Mouse (Mus musculus): ENCODE results near the gene Dmrt2.

Gene Dmrt2

DNA sequence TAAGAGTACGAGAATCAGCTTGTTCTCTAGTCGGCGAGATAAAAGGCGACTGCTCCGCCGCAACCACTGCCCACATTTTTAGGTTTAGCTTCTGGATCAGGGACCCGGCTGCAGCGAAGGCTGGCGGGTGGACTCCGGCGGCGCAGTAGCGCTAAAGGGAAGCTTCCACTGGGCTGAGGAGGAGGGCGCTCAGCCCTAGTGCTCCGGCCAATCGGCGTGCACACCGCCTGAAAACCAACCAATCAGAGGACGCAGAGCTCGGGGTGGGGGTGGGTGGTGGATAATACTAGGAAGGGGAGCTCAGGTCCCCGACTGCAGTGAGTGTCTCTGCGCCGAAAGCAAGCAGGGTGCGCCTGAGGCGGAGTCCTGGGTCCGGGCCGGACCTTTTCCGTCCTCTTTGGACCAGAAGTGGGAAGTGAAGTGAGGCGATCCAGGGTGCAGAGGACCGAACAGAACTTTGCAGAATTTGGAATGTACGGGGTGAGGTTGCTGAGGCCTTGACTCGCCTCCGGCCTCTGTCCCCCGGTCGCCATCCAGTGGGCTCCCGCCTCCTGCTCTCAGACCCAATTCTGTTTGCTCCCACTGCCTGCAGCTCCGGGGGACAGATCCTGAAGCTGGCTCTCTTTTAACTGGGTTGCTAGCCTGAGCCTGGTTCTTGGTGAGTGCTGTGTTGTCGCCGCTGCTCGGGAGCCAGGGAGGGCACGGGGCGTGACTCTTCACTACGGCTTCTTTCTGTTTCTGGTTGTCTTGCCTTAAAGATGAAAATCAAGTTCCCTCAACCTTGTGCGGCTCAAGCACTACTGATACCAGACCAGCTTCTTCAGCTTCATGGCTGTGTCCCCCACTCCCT lies at the start of gene Dmrt2:
Gene Dmrt2, plus strand, starts transcription at position 311 of the 850 bp plus-strand sequence.
- DNase-seq: peak in 1 of 2 experiments; percentile 31

DNA sequence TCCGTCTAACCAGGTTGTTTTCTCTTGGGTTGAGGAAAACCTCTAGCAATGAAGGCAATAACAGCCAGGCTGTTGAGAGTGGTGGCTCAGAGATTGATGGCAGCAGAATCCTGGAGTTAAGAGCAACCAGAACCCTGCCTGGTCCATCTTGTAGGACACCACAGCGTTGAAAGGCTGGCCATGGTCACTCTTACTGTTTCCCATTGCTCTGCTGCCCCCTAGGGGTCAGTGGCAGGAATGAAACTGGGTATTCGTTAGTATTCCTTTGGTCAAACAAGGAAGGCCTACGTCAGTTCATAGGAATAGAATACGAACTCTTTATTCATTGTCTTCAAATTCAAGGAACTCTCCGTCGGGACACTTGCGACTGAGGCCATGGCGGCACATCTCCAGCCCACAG lies 43.7 kb upstream of the Dmrt2 start:
- peak; percentile 55 to 72 for DNase-seq

DNA sequence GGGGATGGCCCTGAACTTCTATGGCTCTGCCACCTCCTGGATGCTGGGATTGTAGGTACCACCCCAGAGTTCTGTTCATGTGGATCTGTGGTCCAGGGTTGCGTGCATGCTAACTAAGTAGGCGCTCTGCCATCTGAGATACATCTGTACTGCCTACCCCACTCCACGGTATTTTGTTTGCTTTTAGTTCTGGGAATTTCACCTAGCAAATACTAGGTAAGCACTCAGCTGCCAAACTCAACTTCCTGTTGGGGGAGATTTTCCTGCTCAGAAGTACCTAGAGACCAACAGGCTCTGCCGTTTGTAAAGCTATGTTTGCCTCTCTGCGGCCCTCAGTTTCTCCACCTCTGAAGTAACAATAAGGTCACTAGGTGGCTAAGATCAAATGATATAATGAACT lies 37.1 kb upstream of the Dmrt2 start:
- no peak for DNase-seq

DNA sequence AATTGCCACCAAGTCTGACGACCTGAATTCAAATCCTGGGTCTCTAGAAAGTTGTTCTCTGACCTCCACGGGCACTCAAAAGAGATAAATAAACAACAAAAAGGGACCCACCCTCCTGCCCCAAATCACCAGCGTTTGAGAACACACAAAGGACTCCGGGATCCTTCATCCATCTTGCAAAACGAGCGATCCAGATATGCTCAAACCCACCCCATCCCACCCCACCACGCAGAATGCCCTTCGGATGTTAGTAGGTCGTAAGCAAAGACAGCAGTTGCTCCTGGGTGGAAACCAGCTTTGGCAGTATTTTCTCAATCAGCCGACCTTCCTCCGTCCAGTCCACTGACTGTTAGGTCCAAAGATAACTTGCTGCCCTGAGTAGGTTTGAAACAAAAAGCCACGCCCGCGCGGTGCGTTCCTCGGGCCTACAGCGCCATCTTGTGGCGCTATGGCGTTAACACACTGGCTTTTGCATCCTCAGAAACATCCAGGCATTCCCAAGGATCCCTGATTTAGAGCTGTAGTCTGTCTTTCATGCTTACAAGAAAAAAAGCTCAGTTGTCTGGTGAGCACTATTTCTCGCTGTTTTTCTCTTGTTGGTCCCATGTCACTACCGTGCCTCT lies 36.5 kb upstream of the Dmrt2 start:
- peak; percentile 12 to 49 for DNase-seq

DNA sequence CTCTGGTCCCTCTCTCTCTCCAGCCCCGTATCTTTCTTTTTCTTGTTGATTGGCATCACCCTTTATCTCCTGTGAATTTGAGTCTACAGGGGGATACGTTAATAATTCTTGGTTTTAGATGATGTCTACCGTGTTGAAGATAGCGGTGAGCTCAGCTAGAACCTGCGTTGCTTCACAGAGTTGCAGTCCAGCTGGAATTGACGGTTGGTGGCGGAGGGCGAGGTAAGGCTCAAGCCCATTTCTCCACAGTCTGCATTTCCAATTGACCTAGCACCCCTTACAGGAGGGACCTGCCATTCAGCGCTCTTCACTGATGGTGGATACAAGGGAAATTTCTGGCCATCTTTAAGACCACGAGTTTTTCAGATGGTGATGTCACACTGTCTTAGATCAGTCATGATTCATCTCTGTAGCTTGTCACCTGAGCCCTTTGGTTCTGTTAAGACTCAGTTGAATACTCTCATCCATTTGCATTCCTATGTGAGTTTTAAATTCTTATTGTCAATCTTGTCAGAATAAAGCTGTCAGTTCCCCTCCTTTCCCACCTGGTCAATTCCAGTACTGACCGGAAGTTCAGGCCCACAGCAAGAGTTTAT lies 33.3 kb upstream of the Dmrt2 start:
- no peak for DNase-seq

DNA sequence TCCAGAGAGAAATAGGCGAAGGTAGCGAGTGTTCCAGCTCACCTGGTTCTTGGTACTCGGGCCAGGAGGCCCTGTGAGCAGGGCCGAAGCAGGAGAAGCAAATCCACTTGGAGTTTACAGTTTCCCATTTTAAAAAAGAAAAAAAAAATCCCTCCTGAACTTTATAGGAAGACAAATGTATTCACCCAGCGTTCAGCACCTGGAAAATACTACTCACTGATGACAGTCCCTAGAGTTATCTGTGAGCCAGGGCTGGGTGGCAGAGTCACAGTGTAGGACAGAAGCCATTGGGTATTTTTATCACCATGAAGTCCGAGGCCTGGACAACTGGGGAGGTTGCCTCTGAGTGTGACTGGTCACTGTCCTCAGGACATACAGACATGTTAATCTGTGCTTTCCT lies 30.4 kb upstream of the Dmrt2 start:
- DNase-seq: no peak

DNA sequence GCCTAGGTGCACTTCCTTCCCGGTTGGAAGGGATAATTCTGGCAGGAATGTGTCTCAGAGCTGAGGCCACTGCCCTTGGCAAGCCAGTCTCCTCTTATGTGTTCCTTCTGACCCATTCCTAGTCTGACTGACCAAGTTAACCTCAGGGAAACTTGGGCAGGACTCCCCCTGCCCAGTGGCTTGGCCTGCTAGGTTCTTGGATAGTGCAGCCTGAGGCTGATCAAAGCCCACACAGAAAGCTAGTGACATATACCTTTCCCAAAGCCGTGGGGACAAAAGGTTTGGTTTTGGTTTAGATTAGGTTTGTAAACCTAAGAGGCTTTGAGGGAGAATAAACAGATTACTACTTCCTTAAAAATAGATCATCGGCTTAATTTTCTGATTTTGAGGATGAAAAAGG lies 25.1 kb upstream of the Dmrt2 start:
- DNase-seq: no peak

DNA sequence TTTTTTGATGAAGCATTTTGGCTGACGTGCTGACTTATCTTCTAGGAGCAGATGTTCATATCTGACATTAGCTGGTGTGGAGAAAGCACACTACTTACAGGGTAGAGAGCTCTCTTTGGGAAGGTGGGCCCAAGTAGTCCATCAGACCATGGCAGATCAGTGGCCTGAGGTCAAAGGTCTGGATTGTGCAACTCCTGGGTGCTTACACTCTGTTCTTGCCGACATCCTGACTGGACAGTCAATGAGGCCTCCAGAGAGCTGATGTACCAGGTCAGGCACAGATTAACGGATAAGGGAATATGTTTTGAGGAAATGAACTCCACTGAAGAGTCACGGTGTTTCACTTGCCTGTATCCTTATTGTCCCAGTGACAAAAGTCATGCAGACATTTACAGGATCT lies 23.5 kb upstream of the Dmrt2 start:
- no peak for DNase-seq

DNA sequence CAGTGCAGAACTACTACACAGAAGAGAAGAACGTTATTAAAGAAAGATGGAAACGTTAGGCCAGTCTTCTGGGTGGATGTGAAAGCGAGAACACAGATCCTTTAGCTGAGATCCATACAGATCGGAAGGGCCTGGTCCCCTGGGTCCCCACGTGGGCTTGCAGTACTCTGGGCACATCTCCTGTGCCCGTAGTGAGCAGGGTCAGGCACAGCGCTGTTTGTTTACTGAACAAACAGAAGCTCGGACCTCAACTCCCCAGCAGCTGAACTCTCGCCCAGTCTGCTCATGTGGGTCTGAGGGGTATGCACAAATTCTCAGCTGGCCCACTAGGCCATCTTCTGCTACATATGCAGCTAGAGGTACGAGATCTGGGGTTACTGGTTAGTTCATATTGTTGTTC lies 21.7 kb upstream of the Dmrt2 start:
- no peak for DNase-seq

DNA sequence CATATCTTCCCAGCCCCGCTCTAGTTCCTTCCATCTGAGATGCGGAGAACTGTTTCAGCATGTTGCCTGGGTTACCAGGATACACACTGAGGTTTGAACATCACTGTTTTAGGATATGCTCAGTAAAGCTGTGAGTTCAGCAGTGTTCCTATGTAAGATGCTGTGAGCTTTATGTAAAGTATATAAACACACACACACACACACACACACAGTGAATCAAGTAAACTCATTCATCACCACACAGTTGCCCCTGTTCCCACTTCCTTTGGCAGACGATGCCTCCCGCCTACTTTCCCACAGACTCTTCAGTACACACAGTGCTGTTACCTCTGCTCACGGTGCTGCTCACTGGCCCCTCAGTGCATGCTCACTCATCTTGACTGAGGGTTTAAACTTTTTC lies 19.7 kb upstream of the Dmrt2 start:
- DNase-seq: no peak

DNA sequence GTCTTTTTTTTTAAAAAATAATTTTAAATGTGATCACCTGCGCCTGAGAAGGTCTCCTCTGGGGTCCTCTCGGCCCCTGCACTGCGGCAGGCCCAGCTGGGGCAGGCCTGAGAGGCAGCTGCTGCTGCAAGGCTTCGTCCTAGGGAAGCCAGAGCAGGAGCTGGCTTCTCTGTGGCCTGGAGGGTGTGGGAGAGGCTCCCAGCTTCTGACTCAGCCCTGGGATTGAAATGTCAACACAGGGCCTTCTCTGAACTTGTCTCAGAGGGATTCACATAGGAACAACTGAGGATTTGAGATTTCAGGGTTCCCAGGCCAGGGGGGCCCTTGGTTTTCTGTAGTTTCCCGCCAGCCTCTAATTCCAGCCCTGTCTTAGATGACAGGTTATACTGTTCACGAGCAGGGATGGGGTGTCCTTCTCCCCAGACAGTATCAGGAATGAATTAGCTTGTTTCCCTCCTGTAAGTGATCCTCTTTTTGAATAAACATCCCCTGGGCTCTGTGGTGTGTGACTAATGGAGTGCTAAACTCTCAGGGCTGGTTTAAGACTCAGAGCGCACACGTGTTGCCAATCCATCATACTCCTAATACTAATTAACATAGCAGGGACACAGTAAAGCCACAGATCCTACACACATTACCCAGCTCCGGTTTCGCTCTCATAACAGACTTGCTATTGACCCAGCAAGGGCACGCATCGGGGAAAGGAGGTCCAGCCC lies 18.0 kb upstream of the Dmrt2 start:
- no peak for DNase-seq

DNA sequence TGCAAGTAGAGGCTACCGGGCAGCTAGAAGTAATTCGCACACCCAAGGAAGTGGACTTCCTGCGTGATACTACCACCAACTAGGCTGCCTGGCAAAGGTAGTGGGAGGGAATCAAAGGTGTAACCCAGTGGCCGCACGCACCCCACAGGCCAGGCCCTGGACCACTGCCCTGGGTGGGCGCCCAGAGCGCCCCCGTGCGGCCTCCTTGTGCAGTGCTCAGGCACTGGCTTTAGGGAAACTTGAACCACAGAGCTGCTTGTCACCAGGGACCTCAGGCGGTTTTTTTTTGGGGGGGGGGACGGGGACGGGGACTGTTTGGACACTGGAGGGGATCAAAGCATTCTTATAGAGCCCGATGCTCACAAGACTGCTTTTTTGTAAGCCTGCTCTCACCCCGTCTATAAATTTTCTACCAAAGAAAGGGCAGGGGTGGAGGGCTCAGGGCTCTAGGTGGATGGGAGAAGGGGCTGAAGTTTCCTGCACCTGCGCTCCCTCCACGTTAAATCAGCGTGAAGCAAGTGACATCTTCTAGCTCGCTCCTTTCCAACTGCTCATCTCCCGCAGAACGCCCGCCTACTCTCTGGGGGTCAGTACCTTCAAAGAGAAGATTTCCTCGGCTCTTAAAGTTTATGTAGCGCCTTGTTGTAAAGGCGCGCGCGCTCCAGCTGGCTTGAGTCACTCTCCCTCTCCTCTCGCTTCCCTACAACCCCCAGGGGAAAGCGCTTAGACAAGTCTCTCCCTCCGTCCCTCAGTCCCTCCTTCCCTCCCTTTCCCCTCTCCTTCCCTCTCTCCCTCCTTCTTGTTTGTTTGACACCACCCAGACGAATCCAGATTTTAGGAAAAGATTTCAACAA lies 6.5 kb upstream of the Dmrt2 start:
- DNase-seq: no peak

DNA sequence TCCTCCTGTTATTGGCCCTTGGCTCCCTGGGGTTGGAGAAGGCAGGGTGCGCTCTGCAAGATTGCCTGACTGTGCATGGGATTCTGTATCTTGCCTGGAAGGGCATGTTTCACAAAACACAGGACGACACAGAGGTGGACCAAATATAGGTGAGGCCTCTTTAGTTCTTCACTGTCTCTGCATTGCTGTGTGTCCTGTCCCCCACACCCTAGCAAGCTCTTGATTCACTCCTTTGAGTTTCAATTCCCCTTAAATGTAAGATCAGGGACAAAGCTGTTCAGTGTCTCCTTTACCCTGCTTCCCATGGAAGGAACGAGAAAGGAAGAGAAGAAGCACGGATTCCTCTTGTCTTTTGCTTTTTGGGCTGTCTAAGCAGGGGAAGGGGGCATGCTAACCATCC lies 4.4 kb upstream of the Dmrt2 start:
- DNase-seq: no peak

DNA sequence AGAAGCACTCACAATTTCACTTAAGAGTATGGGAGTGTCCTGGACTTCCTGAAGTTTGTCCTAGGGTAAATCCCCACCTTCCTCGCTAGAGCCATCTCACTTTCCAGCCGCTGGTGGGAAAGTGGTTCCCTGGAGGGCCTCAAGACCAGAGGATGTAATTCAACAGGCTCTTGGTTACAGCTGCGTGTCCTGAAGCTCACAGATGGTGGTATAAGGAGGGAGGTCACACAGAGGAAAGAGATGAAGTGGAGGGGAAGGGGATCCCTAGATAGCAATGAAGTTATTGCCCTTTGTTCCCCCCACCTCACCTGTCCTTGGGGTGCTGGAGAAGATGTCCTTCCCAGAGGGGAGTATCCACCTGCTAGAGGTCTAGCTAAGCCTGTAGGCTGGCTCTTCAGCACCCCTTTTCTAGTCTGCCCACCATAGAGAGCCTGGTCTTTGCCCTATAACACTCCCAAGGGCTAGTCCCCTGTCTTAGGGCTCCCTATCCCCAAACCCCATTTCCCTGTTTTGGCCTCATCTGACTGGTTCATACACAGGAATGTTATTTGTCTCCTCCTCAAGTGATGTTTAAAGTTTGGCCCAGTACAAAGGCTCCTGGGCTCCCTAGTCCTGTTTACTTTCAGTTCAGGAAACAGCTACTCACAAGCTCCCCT lies 2.5 kb upstream of the Dmrt2 start:
- DNase-seq: no peak

DNA sequence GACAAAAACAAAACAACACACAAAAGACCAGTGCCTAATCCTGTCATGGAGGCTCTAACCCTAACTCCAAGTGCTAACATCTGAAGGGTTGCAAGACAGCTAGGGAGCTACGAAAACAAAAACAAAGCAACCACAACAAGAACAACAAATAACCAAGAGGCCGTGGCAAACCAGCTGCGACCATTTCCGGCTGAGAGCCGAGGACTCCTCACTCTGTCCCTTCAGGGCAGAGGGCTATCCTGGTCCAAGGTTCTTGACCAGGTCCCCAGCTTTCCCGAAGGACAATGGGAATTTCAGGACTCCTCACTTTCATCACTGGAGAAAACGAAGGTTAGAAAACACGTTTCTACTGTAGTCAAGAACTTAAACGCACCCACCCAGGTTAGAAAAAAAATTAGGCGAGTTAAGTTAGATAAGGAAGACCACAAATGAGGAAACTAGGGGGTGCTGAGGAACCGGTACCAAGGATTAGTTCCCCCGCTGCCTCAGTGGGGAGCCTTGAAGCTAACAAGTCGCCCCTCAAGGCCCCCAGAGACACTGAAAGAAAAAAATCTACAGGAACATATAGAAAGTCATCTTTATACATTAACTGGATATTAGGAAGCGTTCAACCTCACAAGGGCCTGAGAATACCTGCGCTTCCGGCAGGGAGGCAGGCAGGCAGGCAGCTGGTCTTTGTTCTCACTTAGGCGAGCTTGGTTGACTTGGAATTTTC lies 1.5 kb upstream of the Dmrt2 start:
- DNase-seq: no peak

DNA sequence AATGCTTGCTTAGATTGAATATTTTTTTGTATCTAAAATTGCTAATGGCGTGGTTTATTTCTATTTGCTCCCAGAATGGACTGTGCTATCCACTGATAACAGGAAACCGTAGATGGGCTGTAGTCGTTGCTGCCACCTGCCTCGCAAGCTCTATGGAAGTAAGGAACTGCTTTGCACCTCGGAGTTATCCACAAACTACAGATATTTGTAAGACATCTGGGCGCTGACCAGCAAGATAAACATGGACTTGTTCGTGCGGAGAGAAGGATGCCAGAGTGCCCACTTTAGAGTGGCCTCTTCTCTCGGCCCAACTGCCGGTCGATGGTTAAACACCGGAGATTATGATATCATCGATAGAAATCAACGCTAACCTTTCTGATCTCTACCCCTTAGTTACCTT lies 530 bp upstream of the Dmrt2 start:
- DNase-seq: peak in 1 of 2 experiments; percentile 4

DNA sequence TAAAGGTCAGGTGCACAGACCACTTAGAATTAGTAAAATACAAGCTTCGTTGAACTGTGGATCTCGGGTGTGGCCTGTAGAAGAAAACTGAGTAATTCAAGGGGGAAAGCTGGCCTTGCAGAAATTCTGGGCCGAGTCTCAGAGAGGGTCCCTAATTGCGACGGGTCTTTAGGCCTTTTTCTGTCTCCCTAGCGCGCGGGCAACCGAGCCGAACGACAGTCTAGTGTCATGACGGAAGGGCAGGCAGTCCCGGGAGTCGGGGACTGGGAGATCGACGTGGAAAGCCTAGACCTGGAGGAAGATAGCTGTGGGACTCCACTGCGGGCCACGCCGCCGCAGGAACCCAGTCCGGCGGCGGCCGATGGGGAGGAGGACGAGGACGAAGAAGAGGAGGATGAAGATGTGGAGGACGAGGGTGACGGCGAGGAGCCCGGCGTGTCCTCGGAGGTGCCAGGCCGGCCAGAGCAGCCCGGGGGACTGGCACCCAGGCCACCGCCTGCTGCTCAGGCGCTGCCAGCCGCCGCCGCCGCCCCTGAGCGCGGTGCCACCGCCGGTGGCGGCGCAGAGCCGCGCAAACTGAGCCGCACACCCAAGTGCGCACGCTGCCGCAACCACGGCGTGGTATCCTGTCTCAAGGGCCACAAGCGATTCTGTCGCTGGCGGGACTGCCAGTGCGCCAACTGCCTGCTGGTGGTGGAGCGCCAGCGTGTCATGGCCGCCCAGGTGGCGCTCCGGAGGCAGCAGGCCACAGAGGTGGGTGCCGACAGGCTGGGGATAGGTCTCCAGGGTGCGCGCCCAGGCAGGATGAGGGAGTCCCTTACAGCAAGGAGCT lies 1.2 kb downstream of the Dmrt2 start:
- peak in 1 of 2 experiments; percentile 10 for DNase-seq

DNA sequence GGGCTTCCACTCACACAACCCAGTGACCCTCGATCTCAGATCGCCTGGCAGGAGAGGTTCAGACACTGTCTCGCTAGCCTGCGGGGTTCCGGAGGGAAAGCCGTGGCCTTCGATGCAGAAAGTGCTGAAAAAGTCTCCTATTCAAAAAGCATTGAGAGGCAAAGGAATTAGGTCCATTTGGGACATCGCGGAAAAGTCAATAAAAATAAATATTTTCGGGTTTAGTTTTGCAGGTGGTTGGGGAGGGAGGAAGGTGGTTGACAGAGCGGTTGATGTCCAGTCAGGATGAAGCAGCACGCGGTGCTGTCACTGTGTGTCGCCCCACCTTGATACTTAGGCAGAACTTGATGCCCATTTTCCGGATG lies 1.8 kb downstream of the Dmrt2 start:
- no peak for DNase-seq

DNA sequence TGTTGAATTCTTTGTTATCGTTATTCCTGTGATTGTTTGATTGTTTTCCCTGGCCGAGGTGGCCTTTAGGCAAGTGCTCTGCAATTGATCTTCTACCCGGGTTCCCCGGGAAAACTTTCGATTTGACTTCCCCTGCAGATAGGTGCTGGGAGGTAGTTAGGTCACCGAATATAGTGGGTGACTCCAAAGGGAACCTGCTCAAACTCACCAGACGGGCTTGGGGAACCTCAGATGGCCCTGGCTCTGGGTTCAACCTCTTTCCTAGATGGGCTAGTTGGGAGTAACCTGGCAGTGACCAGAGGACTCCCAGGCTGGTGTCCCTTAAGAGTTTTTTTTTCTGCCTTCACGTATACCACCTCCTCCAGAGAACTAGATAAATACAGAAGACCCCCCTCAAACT lies 2.5 kb downstream of the Dmrt2 start:
- no peak for DNase-seq

DNA sequence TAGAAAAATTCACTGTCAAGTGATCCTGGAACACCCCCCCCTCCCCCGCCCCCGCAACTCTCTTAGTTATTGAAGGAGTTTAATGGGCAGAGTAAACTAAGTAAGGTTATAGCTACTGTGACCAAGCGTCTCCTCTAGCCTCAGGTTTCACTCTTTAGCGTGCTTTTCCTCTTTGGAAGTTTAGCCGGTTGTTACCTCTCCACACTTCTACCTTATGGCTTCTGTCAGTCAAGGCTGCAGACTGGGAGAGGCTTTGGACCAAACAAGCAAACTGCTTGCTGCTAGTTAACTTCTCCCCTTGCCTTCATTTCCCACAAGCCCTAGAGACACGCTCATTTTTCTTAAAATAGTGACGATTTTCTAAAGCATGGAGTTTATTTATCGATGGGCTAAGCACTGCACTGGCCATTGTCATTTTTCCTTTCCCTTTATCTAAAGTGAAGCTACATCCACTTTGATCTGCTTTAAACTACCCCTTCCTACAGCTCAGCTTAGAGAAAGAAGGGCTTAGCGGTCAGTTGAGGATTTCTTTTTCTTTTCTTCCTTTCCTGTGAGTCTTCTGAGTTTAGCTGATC lies 3.7 kb downstream of the Dmrt2 start:
- DNase-seq: no peak

All from cerebellum, adult 18-20 months (tissue).